Mouse (Mus musculus) induced T-regulatory cell, adult 2 months (primary cell): ENCODE measurements at regions not wholly inside any gene's neighbourhood (a gene's known extent, or its start where the extent isn't known, plus 50 kb on each side); places are given as distances from the start of the nearest gene placed in this dataset.

Source experiments
- DNase-seq: peaks from one replicate; pipeline ENCODE4 v3.0.0-alpha.2; 2012; ENCODE audit warnings: low read depth

DNA sequence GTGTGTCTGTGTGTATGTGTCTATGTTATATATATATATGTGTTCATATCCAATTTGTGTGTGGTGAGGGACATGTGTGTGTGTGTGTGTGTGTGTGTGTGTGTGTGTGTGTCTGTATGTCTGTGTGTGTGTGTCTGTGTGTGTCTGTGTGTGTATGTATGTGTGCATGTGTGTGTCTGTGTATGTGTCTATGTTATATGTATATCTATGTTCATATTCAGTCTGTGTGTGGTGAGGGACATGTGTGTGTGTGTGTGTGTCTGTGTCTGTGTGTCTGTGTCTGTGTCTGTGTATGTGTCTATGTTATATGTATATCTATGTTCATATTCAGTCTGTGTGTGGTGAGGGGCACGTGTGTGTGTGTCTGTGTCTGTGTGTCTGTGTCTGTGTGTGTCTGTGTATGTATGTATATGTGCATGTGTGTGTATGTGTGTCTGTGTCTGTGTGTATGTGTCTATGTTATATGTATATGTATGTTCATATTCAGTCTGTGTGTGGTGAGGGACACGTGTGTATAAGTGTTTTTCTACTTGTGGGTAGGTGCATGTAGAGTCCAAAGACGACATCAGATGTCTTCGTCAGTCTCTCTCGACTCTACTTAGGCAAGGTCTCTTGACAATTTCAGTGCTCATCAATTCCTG is 370.5 kb upstream of the Slc7a11 start:
- DNase-seq = no peak

DNA sequence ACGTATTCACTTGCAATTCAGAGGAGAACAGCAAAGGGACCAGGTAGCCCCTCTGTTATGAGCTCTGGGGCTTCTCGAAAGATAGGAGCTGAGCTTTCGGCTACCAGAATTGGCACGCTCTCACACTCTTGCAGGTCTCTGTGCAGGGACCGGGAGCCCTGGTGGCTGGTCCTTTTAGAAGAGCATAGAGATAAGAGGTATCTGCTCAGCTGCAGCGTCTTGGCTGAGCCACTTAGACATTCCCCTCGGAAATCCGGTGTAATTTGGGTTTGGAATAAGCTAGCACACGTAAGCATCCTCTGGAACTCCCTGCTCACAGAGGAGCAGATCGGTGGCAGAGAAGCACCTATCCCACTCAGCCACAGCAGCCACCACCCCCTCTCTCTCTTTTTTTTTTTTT is 372.3 kb upstream of the Slc7a11 start:
- no peak for DNase-seq

DNA sequence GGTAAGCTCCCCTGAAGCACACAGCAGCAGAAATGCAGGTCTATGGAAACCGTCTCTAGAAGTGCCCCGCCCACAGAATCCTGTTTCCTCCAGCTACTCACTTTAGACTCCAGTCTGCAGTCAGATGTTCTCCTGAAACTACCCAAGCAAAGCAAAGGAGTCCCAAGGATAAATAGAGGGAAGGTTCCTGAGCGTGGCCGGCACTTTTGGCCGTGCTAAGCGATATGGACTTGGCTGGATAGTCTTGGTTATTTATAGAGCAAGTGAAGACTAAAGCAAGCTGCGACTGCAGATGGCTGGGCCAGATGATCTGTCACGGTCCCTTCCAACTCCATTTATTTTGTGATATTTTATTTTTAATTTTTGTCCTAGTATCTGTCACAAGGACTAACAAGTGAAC is 373.1 kb upstream of the Slc7a11 start:
- no peak for DNase-seq

GRCm38 (mm10) chr3:50817361-50817760 is 373.9 kb upstream of the Slc7a11 start:
- no peak for DNase-seq

GRCm38 (mm10) chr3:50820776-50821175 is 377.4 kb upstream of the Slc7a11 start:
- no peak for DNase-seq

- no peak for DNase-seq
These were observed 382.4 kb upstream of the Slc7a11 start for GRCm38 (mm10) chr3:50825534-50826423.

- DNase-seq = no peak
These were observed 383.0 kb upstream of the Slc7a11 start for GRCm38 (mm10) chr3:50826424-50826819.

GRCm38 (mm10) chr3:50829211-50829610 is 385.8 kb upstream of the Slc7a11 start:
- DNase-seq = no peak

DNA sequence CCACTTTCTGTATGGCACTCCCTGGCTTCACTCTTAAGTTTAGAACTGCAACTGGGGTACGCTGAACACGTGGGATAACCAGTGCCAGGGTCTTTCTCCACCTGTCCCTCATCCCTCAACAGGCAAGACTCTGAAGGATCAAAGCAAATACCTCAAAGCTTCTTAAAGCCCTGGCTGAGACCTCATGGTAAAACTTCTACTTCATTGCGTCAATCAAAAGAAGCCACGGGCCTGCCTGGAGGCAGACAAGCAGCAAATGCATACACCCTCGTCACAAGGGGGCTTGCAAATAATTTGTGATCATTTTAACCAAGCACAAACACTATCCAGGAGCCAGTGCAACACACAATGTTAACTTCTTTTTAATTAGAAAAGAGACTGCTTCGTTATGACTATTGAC is 387.0 kb upstream of the Slc7a11 start:
- no peak for DNase-seq

GRCm38 (mm10) chr3:50830926-50831325 is 387.5 kb upstream of the Slc7a11 start:
- DNase-seq = no peak

DNA sequence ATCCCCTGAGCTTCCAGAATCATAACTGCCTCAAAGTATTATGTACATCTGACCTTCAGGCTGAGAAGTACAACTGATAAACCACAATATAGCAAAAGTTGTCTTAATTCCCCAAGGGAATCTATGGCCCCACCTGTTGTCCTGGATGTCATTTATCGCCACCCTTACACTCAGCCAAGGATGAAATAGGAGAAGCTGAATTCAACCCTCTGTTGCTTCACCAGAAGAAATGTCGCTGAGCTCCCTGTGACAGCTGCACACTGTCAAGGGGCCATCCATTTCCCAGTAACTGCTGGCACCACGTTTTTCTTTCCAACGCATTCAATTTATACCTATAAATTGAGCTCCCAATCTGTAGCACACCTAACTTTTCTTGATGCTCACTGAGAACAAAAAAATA is 382.0 kb upstream of the Noct start:
- no peak for DNase-seq

GRCm38 (mm10) chr3:50844835-50845301 is 379.4 kb upstream of the Noct start:
- DNase-seq = no peak

DNA sequence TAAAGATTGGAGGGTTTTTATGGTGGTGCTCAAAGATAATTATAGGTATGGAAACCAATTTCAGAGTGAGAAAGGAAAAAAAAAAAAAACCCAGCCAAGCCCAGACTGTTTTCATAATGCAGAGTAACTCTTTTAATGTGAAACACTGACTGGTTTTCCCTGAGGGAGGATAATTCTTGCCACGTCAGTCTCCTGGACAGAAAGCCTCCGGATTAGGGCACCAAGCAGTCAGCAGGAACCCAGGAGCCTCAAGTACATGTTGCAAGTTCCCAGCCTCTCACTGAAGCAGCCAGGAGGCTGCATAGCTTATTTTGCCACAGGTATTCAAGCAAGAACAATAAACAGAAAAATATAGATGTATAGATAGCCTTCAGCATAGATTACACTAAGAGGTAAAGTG is 378.9 kb upstream of the Noct start:
- no peak for DNase-seq

DNA sequence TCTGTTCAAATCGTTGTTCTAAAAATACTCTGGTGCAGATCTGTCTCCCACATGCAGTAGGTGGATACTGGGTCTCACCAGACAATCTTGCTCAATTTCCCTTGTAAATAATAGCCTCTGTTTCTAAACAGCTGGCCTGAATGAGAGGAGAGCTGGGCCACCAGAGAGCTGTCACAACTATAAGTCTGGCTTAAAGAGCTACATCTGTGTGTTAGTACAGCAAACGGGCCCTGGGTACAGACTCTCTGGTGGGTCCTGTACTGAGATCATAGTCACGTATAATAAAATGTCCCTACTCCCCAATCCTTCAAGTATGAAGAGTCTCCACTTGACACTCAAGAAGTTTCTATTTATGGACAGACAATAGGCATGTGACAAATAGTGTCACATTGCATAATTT is 375.7 kb upstream of the Noct start:
- DNase-seq = no peak

- DNase-seq = no peak
These were observed 373.1 kb upstream of the Noct start for GRCm38 (mm10) chr3:50851083-50851637.

DNA sequence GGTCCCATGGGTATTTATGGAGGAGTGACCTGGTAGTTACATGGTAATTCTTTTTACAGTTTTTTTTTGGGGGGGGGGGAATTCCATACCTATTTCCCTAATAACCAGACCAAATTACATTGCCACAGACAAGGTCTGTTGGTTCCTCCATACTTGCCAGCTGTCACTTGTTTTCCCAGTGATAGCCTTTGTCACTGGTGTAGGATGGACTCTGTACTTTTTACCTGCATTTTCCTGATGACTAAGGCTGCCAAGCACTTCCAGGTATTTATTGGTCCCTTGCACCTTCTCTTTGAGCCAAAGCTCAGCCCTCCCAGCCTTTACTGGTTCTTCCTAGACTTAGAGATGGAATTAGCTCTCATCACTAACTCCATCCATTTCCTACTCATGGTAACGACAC is 357.1 kb upstream of the Noct start:
- DNase-seq = no peak

DNA sequence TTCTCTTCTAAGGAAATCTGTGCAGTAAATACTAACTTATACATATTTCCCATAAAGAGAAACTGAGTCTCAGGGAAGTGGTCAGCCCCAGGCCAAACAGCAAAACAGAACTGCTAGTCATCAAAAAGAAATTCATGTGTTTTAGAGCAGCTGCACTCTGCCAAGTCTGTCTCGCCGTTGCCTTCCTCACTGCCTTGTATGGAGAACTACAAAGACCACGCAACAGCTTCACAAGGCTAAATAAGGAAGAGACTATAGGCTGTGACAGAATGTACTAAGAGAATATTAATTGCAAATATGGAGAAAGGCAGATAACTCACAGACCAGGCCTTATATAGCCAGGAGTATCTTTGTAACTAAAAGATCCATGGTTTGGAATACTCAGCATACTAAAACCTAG is 355.0 kb upstream of the Noct start:
- no peak for DNase-seq

DNA sequence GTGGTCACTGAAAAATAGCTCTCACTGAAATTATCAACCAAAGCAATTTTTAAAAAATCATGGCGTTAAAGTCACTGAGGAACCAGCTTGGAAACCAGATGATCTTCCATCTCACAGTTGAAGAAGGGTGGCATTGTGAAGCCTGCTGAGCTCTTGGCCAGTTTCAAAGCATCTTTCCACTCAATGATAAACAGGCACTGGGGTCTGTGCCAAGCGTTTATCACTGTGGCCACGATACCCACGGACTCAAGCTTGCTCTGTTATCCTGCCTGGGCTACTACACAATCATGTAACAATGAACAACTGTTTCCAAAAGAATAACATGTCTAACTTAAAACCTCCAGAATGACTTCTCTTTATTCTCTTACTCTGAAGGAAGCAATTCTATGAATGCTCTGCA is 345.2 kb upstream of the Noct start:
- DNase-seq = no peak

GRCm38 (mm10) chr3:50879595-50879994 is 344.7 kb upstream of the Noct start:
- DNase-seq = no peak

GRCm38 (mm10) chr3:50881437-50882248 is 342.6 kb upstream of the Noct start:
- DNase-seq = no peak

DNA sequence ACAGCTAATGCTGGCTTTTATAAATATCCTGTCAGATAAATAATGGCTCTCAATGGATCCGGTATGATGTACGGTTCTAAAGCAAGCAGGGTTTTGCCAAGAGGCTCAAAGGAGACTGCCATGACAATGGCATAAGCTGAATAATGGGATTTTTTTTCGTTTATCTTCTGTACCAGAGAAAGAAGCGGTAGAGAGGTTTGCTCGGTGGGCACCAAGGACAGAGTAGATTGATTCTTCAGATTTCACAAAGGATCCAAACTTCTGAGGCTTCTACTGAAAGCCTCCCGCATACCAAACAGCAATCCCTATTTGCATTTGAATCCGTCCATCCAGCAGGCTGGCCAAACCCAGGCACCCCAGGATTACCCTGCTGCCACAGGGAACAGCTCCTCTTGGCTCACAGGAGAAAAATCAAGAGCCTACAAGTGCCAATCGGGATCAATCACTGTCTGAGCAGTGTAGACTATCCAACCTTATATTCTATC is 342.0 kb upstream of the Noct start:
- no peak for DNase-seq

- no peak for DNase-seq
These were observed 337.9 kb upstream of the Noct start for GRCm38 (mm10) chr3:50886336-50886735.
